Mouse (Mus musculus) frontal cortex, adult 2 months (tissue): ENCODE measurements around the gene Zg16. TPM values are rescaled to one million over a fixed set of nuclear protein-coding genes. Genes with fewer than 3 reads are reported as not detected.

ENCODE experiments used
- DNase-seq, 2 experiments: peaks; one replicate each; pipeline ENCODE4 v3.0.0; 2022; ENCODE audit warnings: low spot score in 1 of 2; ENCODE audit errors: extremely low spot score in 1 of 2
- polyA plus RNA-seq: library from polyadenylated mRNA; depleted of rRNA; stranded (reverse); fragments of >200 nt; gene quantifications from 2 replicates; pipeline ENCODE4 v1.2.3, GENCODE M21; 2012

The Zg16 gene
- polyA plus RNA-seq, 1 experiment, result 0.16 TPM

DNA sequence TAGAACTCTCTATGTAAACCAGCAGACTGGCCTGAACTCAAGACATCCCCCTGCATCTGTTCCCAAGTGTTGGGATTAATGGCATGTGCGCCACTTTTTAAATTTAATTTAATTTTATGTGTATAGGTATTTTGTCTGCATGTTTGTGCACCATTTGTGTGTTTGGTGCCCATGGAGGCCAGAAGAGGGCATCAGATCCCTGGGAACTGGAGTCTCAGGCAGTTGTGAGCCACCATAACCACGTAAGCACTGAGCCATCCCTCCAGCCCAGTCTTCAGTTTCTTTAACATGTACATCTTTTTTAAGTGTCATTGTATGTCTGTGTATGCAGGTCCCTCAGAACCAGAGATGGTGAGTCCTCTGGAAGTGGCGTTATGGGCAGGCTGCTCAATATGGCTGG is 9.4 kb downstream of the Zg16 start:
- DNase-seq, result no peak

DNA sequence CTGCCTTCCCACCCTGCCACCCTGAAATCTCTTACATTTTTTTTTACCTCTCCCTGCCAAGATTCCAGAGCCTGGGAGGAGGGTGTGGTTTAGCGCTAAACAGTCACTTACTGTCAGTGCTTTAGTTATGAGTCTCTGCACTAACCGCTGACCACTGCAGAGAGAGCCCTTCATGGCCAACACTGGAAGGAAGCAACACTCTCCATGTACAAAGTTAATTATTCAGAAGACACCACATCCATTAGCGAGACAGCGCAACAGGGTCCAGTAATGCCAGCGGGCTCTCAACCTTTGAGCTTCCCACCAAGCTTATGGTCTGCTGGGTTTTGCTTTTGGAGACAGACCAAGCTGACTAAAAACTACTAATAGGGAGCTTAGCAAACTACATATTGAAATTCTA is 10.9 kb downstream of the Zg16 start:
- DNase-seq, result no peak

DNA sequence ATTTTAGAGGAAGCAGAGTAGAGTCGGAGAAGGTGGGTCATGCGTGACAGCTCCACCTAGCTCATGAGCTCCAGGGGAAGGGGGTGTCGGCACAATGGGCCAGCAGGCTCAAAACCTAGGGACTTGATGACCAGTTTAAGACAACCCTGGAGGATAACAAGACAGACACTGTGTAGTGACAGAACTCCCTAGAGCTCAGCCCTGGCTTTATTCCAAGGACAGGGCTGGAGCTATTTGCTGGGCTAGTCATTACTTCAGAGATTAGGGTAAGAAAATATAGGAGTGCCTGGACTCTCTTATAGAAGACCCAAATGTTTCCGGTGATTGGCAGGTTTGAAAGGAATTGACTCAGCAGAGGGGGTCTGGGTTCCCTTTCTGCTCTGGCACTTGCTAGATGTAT is 13.9 kb downstream of the Zg16 start:
- DNase-seq, result no peak

DNA sequence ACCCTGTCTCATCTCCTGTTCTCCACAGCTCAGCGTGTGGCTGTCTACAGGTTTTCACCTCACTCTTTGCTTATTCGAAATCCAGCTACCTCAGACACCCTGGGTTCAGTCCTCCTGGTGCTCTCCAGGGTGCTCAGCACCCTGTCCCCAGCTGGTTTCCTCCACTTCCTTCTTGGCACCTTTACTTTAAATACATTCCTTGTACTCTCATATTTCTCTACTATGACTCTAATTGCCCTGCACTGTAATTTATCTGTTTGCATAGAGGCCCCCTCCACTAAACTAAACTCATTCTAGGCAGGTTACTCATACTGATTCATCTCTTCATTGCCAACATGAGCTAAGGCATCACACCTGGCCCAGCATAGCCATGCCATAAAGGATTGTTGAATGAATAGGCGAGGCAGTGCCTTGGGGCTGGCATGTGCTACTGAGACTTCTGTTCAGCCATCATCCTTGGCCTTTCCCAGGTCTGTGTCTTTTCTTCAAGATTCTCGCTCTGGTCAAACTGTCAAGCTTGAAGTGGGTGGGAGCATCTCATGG is 16.2 kb downstream of the Zg16 start:
- DNase-seq, result no peak

DNA sequence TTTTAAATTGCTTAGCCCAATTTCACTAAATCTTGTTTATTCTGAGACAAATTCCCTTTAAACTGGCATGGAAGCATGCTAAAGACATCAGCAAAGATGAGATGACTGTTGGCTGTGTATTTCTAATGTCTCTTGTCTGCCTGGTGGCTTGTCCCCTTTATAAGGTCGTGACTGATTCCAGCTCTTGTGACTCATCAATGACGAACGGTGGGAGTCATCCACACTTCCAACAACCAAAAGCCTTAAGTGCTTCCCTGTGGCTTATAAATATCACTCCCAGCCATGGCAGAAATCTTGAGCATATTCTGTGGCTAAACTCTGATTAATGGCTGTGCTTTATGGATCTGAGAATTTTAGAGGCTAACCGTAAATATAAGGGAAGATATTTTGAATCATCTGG is 20.8 kb downstream of the Zg16 start:
- no peak for DNase-seq

DNA sequence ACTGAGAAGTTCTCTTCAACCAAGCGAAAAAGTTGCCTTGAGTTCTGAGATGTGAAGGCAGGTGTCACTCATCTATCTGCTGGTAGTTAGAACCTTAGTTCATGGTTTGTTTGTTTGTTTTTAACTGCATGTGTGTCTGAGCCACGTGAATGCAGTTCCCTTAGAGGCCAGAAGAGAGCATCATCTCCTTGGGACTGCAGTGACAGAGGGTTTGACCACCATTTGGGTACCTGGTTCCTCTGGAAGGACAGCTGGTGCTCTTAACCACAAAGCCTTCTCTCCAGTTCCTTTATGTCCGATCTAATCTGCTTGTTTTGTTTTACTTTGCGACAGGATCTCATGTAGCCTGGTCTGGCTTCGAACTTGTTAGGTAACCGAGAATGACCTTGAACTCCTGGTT is 21.6 kb downstream of the Zg16 start:
- DNase-seq, result no peak

DNA sequence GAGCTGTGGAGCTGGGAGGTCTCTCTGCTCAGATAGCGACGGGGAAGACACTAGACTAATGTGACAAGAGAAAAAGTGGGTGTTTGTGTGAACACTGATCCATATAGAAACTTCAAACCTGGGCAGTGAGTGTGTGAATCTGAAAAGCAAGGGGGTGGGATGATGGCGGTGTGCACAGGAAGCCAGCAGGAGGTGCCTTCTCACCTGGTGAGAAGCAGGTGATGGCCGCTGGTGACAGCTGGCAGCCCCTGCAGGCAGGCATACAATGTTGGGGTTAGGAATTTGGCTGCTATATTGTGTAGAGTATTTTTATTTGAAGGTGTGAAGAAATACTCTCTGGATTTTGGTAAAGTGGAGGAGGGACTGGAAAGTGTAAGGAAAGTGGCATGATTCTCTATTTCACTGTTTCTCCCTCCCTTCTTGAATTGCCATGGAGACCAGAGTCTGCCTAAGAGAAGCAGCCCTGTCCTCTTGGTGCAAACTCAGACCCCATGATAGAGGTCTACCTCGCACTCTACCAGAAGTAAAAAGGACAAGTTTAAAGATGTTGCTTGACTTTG is 32.0 kb downstream of the Zg16 start:
- DNase-seq, result peak in 1 of 2 experiments; percentile 28

DNA sequence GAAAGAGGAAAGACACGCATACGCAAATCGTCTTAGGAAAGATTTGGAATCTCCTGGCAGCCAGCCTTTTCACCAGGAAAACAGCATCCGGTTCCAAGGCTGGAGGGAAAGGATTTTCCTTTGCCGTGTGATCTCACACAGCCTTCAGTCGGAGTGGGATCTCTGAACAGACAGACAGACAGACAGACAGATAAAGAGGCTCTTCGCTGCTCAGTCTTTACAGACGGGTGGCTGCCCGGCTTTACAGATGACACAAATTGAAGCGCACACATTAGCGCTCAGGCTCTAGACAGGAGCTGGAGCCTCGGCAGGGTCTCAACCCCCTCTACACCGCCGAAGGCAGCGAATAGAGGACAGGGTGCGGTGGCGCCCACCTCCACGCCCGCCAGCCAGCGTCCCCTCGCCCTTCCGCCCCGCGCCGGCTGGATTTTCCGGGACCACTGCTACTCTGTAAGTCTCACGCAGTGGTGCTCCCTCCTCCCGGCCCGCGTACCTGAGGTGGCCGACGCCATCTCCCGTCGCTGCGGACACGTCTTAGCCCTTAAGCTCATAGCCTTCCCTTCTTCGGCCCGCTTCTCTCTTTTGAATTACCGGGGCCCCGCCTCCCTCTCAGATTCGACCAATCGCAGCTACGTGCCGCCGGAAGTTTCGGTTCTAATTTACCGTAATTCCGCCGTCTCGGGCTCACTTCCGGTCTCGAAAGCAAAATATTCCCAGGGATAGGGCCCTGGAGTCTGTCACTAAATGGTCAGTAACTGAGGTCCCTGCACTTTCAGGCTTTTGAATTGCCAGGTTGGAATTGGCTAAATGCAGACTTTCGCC is 45.1 kb downstream of the Zg16 start, which contains the start of gene Kif22:
Gene Kif22 (minus strand): TSS at position 621 of the 822 bp plus-strand sequence.
- DNase-seq, result peak; percentile 72 to 94

DNA sequence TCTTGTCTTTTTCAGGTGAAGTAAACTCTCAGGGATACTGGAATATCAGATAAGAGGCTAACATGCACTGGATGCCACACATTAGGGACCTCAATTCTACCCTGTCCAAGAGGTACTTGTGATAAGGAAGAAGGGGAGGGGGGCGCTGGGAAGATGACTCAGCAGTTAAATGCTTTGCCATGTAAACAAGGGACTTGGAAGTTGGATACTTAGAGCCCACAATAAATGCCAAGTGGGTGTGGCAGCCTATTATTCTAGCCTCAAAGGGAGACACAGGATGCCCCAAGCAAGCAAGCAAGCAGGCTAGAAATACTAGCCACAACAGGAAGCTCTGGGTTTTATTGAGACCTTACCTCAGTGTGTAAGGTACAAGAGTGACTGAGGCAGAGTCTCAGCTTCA is 55.9 kb downstream of the Zg16 start:
- DNase-seq, result no peak

DNA sequence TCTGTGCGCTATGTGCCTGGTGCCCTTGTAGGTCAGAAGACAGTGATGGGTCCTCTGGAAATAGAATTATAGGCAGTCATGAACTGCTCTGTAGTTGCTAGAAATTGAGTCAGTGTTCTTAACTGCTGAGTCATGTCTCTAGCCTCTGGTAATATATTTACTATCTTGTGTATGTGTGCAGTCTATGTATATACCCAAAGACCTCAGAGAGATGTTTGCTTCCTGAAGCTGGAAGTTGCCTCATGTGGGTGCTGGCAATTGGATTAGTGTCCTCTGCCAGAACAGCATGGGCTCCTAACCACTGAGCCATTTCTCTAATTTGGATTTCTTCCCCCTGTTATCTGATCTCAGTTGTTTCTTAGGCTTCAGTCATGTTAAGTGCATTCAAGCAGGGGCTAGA is 57.0 kb downstream of the Zg16 start:
- no peak for DNase-seq

DNA sequence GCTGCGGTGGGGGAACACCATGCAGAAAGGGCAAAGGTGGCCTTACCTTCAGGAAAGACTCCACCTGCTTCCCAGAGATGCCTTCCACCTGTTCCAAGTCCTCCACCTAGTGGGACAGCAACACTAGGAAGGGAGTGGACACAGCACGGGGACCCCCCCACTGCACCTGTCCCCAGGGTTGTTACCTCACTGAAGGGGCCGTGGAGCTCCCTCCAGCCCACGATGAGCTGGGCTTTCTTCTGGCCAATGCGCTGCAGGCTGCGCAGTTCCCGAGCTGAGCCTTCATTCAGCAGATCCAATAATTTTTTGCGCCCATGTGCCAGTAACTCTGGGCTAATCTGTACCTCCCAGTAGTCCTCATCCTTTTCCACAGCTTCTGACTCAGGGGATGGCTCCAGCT is 59.2 kb downstream of the Zg16 start:
- DNase-seq, result no peak

DNA sequence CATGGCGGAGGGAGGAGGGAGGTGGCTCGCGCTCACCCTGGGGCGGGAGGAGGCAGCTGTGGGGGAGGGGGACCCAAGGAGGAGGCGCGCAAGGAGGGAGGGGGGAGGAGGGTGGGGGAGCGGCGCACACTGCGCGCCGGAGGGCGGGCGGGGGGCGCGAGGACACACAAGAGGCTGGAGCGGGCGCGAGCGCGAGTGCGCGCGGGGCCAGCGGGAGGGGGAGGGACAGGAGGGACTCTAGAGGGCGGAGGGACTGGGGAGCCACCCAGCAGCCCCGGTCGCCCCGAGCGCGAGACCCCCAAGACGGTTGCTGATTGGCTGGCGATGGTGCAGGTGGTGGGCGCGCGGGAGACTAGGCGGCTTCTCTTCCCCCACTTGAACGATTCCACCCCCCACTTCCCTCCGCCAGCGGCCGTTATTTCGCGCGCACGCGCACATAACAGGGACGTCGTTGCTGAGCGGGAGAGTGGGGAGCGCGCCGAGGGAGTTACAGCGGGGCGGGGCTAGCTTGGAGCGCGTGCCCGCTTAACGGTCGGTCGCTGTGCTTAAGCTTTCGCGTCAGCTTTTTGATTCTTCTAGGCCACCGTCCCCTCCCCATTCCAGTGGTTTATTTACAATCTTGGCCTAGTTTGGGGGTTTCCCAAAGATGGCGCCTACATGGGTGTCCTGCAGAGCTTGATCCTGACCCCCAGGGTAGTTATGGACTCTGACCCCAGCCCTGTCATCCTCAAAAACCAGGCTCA is 60.0 kb downstream of the Zg16 start, which contains the start of gene Maz:
Gene Maz (minus strand): TSS at position 54 of the 743 bp plus-strand sequence.
- peak; percentile 98 to 100 for DNase-seq

DNA sequence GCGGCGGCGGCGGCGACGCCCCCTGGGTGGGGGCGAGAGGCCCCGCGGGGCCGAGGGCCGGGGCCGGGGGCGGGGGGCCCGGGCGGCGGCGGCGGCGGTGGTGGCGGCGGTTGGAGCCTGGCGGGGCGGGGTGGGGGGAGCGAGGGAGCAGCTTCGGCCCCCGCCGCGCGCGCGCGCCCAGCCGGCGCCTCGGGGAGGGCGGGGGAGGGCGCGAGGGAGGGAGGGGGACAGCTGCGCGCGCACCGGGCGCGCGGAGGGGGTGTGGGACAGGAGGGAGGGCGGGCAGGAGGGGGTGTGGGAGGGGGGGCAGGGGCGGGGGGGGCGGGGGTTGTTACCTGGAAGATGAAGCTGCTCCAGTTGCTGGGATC is 60.5 kb downstream of the Zg16 start:
- no peak for DNase-seq

DNA sequence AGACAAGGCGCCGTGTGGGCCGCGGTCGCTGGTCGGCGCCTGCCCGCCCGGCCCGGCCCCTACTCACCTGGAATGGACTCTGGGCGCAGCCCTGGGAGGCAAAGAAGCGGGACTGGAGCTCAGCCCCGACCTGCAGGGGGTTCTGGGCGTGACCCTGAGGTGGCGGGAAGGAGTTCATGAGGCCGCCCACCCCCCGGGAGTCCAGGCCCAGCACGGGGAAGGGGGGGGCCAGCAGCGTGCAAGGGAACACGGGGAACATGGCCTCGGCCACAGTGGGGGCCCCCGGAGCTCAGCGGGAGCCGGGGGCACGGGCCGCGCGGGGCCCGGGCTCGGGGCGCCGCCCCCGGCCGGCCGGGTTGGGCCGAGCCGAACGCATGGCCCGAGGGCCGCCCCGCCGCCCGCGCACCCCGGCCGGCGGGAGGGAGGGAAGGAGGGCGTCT is 60.9 kb downstream of the Zg16 start:
- no peak for DNase-seq

DNA sequence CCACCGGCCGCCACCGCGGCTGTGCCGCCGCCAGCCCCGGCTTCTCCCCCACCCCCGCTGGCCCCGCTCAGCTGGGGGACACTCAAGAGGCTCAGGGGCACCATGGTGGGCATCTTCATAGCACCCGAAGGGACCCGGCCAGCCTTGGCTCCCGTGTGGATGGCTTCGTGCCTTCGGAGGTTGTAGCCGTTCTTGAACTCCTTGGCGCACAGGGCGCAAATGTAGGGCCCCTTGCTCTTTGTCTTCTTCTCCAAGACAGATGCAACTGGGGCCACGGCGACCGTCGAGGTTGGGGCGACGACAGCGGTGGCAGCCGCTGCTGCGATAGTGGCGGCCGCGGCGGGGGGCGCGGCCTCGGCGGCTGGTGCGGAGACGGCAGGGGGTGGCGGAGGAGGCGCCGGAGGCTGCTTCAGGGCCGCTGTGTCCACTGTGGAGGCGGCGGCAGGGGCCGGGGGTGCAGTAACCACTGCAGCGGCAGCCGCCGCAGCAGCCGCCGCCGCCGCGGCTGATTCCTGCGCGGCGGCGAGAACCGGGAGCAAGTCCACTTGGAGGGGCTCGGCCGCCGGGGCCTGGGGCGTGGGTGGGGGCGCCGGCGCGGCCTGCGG is 61.5 kb downstream of the Zg16 start:
- no peak for DNase-seq

DNA sequence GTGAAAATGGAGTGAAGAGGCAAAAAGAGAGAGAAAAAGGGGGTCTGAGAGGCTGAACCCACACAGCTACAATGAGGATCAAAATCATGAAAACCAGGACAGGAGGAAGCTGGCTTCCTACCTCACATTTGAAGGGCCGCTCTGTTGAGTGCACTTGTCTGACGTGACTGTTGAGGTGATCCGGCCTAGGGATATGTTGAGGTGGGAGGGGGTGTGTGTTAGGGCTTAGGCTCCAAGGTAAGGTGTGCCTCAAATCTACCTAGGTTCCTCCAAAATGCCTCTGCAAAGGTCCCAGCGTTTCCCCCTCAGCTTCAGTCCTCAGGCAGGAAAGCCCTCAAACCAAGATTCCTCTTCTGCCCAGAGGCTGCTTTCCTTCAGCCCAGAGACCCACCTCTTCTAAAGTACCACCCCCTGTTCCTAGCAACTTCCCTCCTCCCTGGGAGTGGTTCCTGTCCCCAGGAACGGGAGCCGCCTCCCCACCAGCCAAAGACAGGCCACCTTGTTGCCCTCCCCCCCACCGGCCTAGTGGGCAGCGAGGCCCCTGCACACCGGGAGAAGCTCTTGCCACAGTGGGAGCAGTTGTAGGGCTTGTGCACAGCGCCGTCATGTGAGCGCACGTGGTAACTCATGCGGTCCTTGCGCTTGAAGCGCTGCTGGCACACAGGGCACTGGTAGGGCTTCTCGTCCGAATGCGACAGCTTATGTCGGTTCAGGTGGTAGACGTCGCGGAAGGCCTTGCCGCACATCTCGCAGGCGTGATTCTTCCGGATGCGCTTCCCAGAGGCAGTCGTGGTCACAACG is 62.2 kb downstream of the Zg16 start:
- DNase-seq, result peak; percentile 81

DNA sequence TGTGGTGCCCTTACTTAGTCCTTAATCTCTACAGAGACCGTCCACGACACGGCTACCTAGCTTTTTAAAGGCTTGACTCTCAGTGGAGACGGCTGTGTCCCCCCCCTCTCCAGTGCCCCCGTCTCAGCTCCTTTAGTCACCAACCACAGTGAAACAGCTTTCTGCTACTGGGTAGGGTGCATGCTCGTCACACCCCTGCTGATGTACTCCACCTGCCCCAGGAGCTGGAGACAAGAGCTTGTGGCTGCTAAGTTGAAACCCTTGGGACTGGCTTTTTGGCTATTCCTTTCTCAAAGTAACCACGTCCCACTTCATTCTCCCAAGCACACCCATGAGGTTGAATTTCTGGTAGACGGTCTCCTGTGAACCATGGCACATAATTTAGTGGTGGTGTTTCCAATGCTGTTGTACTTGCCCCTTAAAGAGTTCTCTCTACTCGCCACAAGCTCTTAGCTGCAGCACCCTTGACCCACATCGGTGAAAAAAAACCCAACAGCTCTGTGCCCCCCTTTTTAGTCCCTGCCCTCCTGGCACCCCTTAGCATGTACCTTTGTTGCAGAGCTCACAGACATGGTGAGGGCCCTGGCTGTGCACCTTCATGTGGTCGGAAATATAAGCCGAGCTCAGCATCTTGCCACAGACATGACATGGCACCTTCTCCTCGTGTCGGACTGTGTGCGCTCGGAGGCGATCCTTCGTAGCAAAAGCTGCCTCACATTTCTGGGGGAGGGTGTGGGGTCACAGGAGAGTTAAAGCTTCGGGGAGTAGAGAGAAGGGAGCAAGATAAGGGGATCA is 63.0 kb downstream of the Zg16 start:
- DNase-seq, result no peak

DNA sequence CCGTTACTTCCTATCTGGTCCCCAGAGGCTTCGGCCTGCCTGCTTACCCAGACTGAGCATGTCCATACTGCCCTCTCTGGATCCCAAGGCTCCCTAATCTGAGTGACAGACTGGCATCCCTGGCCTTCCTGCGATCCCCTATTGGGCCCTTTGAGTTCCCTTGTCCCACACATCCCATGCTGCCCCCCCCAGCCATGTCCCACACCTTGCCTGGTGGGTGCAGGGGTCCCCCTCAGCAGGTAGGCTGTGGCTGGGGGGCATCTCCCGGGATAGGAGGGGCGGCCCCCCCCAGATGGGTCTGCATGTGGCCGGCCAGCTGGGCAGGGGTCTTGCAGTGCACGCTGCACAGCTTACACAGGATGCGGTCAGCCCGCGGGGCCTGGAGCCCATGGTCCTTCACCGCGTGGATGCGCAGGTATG is 63.8 kb downstream of the Zg16 start:
- no peak for DNase-seq
